Mouse (Mus musculus): ENCODE data around the gene Gpd1l. TPM values are rescaled to one million over a fixed set of nuclear protein-coding genes. Genes with fewer than 3 reads are reported as not detected.
"Not testable (repeated sequence)": the region's sequence is repeated elsewhere in the genome, so short reads cannot be mapped to it uniquely, and the experiment has no call there.

The Gpd1l gene
- total RNA-seq (2021) = 10 to 100 TPM; 16.5 to 18.5 TPM
- long read RNA-seq, experiment 1, full-length matches to known transcripts = 2 of 11 reads
- long read RNA-seq, experiment 1, partial matches to known transcripts = 0 of 11 reads
- long read RNA-seq, experiment 1, other reads (novel, unspliced or antisense) = 9 of 11 reads
- long read RNA-seq, experiment 2, full-length matches to known transcripts = 1 of 13 reads
- long read RNA-seq, experiment 2, partial matches to known transcripts = 1 of 13 reads
- long read RNA-seq, experiment 2, other reads (novel, unspliced or antisense) = 11 of 13 reads

DNA sequence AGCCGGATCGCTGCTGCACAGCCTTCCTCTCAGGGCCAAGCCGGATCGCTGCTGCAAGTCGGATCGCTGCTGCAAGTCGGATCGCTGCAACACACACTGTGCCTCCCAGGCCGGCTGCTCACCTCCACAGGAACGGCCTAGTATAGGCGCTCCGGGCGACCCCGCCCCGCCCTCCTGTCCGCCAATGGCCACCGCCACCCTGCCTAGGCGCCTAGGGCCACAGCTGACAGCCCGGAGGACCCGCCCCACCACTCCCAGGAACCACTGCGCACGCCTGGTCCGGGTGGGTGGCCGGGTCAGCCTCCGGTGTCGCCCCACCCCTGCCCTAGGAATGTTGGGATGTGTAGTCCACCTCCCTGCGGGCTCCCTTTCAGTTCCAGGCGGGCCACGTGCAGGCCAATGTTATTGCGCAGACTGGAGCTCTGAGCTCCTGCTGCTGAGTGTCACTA, at the start of gene Gpd1l:
Gene Gpd1l, minus strand, starts transcription at position 265 of the 449 bp plus-strand sequence.
- intact Hi-C loops (cut with DNase I) = no loop called here
- DNase-seq = peak; percentile 93 to 98

DNA sequence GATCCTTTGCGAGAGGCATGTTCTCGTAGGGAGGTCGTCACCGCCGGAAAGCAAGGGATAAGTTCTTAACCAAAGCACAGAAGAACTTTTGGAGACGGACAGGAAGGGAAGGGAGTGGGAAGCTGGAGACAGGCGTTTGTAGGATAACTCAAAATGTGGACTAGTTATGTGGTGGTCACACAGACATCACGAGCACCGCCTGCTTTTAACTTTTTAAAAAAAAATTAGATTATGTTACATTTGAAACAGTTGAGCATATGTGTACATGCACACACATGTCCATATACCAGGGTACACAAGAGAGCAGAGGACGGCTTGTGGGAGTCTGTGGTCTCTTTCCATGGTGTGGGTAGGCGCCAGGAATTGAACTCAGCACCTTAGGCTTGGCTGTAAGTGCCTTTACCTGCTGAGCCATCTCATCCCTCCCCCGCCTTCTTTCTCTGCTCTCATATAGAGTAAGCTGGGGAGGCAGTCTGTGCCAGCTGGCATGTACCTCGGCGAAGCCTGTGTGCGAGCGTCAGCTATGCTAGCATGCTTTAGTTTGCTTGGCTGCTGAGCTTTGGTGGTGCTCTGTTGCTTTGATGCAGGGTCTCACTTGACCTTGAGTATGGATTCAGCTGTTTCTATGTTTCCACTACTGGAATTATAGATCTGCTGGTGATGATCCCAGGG, 49.0 kb upstream of the Gpd1l start, which contains the start of gene Rps27rt:
Gene Rps27rt, minus strand, starts transcription at position 51 of the 672 bp plus-strand sequence.
- DNase-seq = no peak
- intact Hi-C loops (cut with DNase I) = no loop called here

DNA sequence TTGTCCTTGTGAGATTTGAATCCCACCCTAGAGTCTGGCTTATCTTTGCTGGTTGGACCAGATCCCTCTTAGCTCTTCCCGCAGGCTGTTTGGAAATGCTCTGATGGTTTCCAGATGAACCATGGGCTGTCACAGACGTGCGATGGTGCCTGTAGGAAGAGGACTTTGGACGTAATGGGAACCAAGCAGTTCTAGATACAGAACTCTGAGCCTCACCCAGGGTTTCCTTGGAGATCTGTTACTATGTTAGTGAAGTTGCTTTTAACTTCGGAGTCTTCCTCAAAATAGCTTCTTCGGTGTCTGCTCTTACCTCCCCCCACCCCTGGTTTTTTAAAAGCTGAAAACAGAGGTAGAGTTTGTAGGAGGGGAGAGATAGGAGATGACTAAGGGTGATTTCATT, 46.2 kb upstream of the Gpd1l start:
- intact Hi-C loops (cut with DNase I) = loop anchor here (10.0 kb wide), 1 partner anchor 75 kb away; no protein-coding TSS in a partner anchor
- DNase-seq = no peak

GRCm38 (mm10) chr9:114978281-114979111, 44.7 kb upstream of the Gpd1l start, which contains the start of gene Osbpl10:
TSS of gene Osbpl10 (plus strand) at chr9:114978569.
- intact Hi-C loops (cut with DNase I) = loop anchor here (10.0 kb wide), 1 partner anchor 76 kb away; no protein-coding TSS in a partner anchor
- peak; percentile 61 to 79 for DNase-seq

DNA sequence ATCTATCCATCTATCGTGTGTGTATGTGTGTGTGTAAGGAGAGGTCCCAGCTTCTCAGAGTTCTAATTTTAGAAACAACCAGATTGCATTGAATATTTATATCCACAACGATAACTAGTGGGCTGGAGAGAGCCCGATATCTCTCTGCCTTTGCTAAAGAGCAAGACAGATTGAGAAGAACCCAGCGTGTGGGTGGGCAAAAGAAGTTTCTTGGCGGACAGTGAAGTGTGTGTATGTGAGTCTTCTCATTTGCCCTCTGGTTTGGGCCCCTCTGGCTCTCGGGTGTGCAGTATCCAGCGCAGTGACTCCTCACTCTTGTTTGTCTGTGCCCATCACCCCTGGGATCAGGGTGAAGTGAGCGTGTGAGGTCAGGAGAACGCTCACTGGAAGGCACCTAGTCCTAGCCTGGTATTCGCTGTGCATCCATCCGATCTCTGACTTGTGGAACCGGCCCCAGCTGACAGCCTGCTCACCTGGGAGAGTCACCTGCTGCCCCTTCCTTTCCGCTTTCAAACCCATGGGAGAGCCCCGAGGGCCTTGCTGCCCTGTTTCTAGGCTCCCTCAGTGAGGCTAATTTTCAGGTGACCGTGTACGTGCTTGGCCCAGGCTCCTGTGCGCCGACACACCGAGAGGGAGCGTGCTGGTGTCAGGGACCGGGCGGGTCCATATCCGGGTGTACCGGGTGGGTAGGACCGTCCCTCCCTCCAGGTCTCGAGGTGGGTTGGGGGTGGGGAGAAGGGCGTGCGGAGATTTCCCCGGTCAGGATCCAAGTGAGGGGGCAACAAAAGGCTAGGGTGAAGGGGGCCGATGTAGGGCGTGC, 43.9 kb upstream of the Gpd1l start:
- DNase-seq = peak in 1 of 2 experiments; percentile 23
- intact Hi-C loops (cut with DNase I) = loop anchor here (10.0 kb wide), 1 partner anchor 77 kb away; no protein-coding TSS in a partner anchor

DNA sequence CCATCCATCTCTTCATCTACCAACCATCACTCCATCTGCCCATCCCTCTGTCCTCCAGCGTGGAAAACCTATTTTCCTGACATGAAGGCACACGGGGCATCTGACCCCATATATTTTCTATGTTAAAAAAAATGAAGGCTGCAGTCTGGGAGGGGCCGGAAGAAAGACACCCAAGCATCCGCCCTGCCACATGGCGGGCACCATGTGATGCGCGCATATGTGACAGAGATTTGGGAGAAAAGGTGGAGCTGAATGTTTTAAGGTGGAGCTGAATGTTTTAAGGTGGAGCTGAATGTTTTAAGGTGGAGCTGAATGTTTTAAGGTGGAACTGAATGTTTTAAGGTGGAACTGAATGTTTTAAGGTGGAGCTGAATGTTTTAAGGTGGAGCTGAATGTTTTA, 32.5 kb upstream of the Gpd1l start:
- DNase-seq; intact Hi-C loops (cut with DNase I): not testable (repeated sequence)

DNA sequence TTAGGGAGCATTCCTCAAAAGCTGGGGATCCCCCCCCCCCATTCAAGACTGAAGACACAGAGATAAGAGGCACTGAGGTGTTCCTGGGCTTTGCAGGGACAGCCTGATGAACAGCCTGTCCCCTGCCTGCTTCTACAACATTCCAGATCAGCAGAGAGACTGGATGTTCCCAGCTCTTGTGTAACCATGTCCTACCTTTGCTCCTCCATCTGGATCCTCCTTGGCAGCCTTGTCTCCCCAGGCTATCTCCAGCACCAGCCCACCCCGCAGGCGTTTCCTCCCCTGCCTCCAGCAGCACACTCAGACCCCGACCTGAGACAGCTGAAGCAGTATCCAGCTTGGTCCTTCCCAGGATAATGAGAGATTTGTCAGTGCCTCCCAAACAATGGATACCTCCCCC, 30.3 kb upstream of the Gpd1l start:
- no peak for DNase-seq
- intact Hi-C loops (cut with DNase I) = no loop called here

GRCm38 (mm10) chr9:114960844-114961243, 27.1 kb upstream of the Gpd1l start:
- intact Hi-C loops (cut with DNase I) = no loop called here
- no peak for DNase-seq

GRCm38 (mm10) chr9:114960043-114960789, 26.4 kb upstream of the Gpd1l start:
- intact Hi-C loops (cut with DNase I) = no loop called here
- peak; percentile 22 to 27 for DNase-seq

DNA sequence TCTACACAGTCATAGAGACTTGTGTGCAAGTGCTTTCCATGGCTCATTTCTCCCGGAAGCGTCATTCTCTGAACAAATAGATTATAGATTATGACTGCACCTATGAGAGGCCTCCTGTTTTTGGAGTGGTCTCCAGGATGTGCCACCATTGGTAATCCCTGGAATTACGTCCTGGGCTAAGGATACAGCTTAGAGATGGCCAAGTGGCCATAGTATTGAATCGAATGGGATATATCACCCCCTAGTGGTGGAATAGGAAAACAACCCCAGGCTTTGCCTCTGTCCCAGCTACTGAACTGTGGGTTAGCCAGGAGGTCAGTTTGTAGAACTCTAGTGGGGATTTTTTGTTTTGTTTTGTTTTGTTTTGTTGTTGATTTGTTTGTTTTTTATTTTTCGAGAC, 23.2 kb upstream of the Gpd1l start:
- no peak for DNase-seq
- intact Hi-C loops (cut with DNase I) = loop anchor here (1.0 to 5.0 kb wide), 2 partner anchors 44 to 160 kb away; no protein-coding TSS in a partner anchor

- intact Hi-C loops (cut with DNase I) = loop anchor here (5.0 kb wide), 1 partner anchor 158 kb away; no protein-coding TSS in a partner anchor
- DNase-seq = no peak
Measured at GRCm38 (mm10) chr9:114955340-114955739, 21.6 kb upstream of the Gpd1l start.

DNA sequence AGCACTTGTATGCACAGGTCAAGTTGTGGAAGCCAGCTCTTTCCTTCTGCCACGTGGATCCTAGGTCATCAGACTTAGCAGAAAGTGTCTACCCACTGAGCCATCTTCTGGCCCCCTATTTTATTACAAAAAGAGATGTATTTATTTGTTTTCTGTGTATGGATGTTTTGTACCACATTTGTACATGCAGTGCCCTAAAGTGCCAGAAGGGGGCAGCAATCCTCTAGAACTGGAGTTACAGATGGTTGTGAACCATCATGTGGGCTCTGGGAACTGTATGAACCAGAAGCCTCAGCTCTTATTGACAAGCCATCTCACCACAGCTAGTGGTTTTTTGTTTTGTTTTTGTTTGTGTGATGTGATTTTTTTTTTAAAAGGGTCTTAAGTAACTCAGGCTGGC, 19.1 kb upstream of the Gpd1l start:
- no peak for DNase-seq
- intact Hi-C loops (cut with DNase I) = no loop called here

- DNase-seq = no peak
- intact Hi-C loops (cut with DNase I) = no loop called here
Measured at GRCm38 (mm10) chr9:114948395-114948794, 14.6 kb upstream of the Gpd1l start.

DNA sequence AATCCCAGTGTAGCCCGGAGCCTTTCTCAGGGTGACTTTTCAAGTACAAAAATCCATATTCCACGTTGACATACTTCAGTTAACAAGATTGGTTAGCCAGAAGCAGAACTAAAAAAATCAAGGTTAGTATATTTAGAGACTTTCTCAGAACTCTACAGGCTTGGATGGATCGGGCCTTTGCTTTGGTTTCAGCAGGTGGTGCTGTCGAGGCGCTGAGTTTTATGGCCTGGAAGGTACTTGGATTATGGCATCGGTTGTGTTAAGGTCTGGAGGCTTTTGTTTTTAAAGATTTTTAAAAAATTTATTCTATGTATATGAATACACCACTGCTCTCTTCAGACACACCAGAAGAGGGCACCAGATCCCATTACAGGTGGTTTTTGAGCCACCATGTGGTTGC, 11.8 kb upstream of the Gpd1l start:
- no peak for DNase-seq
- intact Hi-C loops (cut with DNase I) = no loop called here

- DNase-seq = no peak
- intact Hi-C loops (cut with DNase I) = no loop called here
Measured at GRCm38 (mm10) chr9:114944642-114945041, 10.9 kb upstream of the Gpd1l start.

DNA sequence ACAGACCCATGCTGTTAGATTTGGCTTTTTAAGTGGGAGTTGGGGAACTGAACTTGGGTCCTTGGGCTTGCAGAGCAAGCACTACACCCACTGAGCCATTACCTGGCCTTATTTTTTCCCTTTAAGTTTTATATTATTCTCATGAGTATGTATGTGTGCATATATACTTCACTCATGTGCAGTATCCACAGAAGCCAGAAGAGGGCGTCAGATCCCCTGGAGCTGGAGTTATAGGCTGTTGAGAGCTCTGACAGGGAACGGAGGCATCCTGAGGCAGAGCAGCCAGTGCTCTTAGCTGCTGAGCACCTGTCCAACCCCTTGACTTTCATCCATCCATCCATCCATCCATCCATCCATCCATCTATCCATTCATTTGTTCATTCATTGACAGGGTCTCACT, 2.9 kb upstream of the Gpd1l start:
- no peak for DNase-seq
- intact Hi-C loops (cut with DNase I) = no loop called here

DNA sequence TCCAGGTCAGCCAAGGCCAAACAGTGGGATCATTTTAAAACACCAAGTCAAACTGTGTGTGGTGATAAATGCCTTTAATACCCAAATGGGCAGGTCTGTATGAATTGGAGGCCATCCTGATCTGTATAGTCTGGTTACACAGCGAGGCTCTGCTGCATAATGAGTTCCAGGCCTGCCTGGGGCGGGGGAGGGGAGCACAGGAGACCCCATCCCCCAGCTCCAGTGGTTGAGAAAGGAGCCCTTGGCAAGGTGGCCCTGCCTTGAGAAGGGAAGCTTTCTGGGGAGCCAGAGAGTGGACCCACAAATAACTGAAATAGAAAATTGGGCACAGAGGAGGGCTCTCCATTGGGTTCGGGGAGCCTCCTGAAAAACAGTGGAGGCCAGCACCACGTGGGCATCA, 1.5 kb upstream of the Gpd1l start:
- intact Hi-C loops (cut with DNase I) = no loop called here
- DNase-seq = no peak

DNA sequence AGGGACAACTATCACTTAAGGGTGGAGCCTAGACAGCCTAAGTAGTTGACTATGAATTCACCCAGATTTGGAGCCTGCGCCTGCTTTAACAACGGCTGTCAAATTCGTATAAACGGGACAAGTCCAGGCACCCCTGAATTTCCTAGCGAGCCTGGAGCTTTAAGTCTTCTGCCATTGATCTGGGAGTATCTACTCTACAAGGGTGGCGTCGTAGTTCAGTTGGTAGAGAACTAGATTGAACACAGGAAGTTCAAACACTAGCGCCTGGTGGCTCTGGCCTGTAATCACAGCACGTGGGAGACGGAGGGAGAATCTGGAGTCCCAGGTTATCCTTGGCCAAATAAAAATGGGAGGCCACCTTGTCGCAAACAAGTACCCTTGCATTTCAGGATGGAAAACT, 444 bp upstream of the Gpd1l start:
- intact Hi-C loops (cut with DNase I) = no loop called here
- no peak for DNase-seq

- intact Hi-C loops (cut with DNase I) = no loop called here
- DNase-seq = no peak
Measured at GRCm38 (mm10) chr9:114933037-114933722, 607 bp downstream of the Gpd1l start.
